Mouse (Mus musculus): ENCODE results near the gene Mad2l1bp.

Mad2l1bp gene

GRCm38 (mm10) chr17:46152847-46153782 lies at the start of gene Mad2l1bp:
Gene Mad2l1bp, minus strand, starts transcription at chr17:46153553.
- peak; percentile 93 for DNase-seq

- peak; percentile 42 for DNase-seq
Observed at GRCm38 (mm10) chr17:46203078-46203477, 49.7 kb upstream of the Mad2l1bp start.

GRCm38 (mm10) chr17:46202421-46203071 lies 49.2 kb upstream of the Mad2l1bp start, which contains the start of the genes Polh and Xpo5:
Gene Polh, minus strand, starts transcription at chr17:46202645.
Gene Xpo5, plus strand, starts transcription at chr17:46202782.
- peak; percentile 92 for DNase-seq

- no peak for DNase-seq
Observed at GRCm38 (mm10) chr17:46201151-46201550, 47.8 kb upstream of the Mad2l1bp start.

GRCm38 (mm10) chr17:46188829-46189228 lies 35.5 kb upstream of the Mad2l1bp start:
- no peak for DNase-seq

- DNase-seq: no peak
Observed at GRCm38 (mm10) chr17:46182273-46182672, 28.9 kb upstream of the Mad2l1bp start.

- DNase-seq: no peak
Observed at GRCm38 (mm10) chr17:46170538-46170937, 17.2 kb upstream of the Mad2l1bp start.

GRCm38 (mm10) chr17:46168768-46169167 lies 15.4 kb upstream of the Mad2l1bp start:
- no peak for DNase-seq

GRCm38 (mm10) chr17:46168318-46168717 lies 15.0 kb upstream of the Mad2l1bp start:
- no peak for DNase-seq

GRCm38 (mm10) chr17:46167014-46167413 lies 13.7 kb upstream of the Mad2l1bp start:
- DNase-seq: no peak

GRCm38 (mm10) chr17:46166270-46166669 lies 12.9 kb upstream of the Mad2l1bp start:
- DNase-seq: no peak

GRCm38 (mm10) chr17:46165460-46165859 lies 12.1 kb upstream of the Mad2l1bp start:
- no peak for DNase-seq

GRCm38 (mm10) chr17:46164791-46165190 lies 11.4 kb upstream of the Mad2l1bp start:
- no peak for DNase-seq

- no peak for DNase-seq
Observed at GRCm38 (mm10) chr17:46164301-46164700, 10.9 kb upstream of the Mad2l1bp start.

- DNase-seq: no peak
Observed at GRCm38 (mm10) chr17:46162951-46163421, 9.6 kb upstream of the Mad2l1bp start.

GRCm38 (mm10) chr17:46162551-46162950 lies 9.2 kb upstream of the Mad2l1bp start:
- DNase-seq: no peak

- DNase-seq: no peak
Observed at GRCm38 (mm10) chr17:46161710-46162109, 8.4 kb upstream of the Mad2l1bp start.

- DNase-seq: no peak
Observed at GRCm38 (mm10) chr17:46161179-46161578, 7.8 kb upstream of the Mad2l1bp start.

- peak; percentile 99 for DNase-seq
Observed at GRCm38 (mm10) chr17:46160686-46161085, 7.3 kb upstream of the Mad2l1bp start, which contains the start of gene Gtpbp2. Gene Gtpbp2, plus strand, starts transcription at chr17:46161032.

GRCm38 (mm10) chr17:46160090-46160662 lies 6.8 kb upstream of the Mad2l1bp start:
- peak; percentile 89 for DNase-seq

- no peak for DNase-seq
Observed at GRCm38 (mm10) chr17:46159236-46159635, 5.9 kb upstream of the Mad2l1bp start.

GRCm38 (mm10) chr17:46157131-46157530 lies 3.8 kb upstream of the Mad2l1bp start:
- no peak for DNase-seq

- no peak for DNase-seq
Observed at GRCm38 (mm10) chr17:46156680-46157079, 3.3 kb upstream of the Mad2l1bp start.
